Mouse (Mus musculus): ENCODE data around the gene Slit3. TPM values are rescaled to one million over a fixed set of nuclear protein-coding genes. Genes with fewer than 3 reads are reported as not detected.

The Slit3 gene
- polyA plus RNA-seq, 1 experiment from 2014 or later, result 20.4 TPM

DNA sequence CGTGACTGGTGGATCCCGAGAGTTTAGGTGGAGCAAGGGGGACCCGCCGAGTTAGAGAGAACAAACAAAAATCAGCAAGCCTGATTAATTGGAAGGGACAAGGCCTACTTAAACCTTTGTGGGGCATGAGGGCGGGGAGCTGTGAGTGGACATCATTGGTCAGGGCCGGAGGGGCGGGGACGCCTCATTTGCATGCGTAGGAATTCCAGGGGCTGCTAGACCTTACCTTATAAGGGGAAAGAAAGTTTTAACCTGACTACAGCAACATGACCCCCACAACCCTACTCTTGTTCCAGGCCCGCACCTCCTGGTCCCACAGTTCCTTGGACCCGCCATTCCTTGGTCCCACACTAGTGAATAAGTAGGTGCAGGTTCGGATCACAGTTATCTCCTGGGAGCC lies 586.4 kb downstream of the Slit3 start:
- Histone ChIP-seq H3K9me3 (ENCODE audit: control insufficient read depth, low read length) (peaks cover 4% of the 10 kb centered on the region), H3K4me3 (ENCODE audit: low read length) (no peak overlapping the region), H3K4me2 (replicated peaks; ENCODE audit: low read depth, low read length) (no peak overlapping the region), H3K4me1 (ENCODE audit: control insufficient read depth, insufficient read depth, low read length) (no peaks in the 10 kb centered on the region), H3K27me3 (ENCODE audit: control insufficient read depth, insufficient read depth, low read length) (no peaks in the 10 kb centered on the region), H3K36me3 (ENCODE audit: control insufficient read depth, insufficient read depth, low read length) (peaks cover 9% of the 10 kb centered on the region; the same call in 1 of the 2 replicates), H3K27ac (ENCODE audit: low read depth, low read length) (no peak overlapping the region), H3K9ac (ENCODE audit: low read depth, low read length) (no peak overlapping the region)
- 96% methylated on average over 12 of the region's 12 CpGs for WGBS
- ATAC-seq (ENCODE audit: low FRiP score, low TSS enrichment), result no peak

DNA sequence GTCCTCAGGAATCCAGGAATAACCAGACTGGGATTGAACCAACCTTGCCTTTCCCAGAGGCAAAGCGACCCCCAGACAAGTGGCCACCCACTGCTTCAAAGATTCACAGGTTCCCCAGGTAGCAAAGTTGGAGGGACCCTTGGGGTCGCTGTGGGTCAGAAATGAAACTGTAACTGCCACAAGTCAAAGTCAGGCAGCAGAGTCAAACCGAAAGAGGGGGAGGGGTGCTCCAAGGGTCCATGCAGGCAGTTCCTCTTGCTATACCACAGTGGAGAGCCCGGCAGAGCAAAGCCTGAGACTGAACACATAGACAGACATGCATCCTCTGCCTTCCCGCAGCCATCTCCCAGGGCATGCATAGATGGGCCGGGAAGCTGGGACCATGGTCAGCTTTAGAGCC lies 590.3 kb downstream of the Slit3 start:
- Histone ChIP-seq H3K27ac (ENCODE audit: low read depth, low read length) (no peak overlapping the region), H3K4me2 (replicated peaks; ENCODE audit: low read depth, low read length) (no peak overlapping the region), H3K4me1 (ENCODE audit: control insufficient read depth, insufficient read depth, low read length) (no peaks in the 10 kb centered on the region), H3K4me3 (ENCODE audit: low read length) (no peak overlapping the region), H3K36me3 (ENCODE audit: control insufficient read depth, insufficient read depth, low read length) (peaks cover 3% of the 10 kb centered on the region; the same call in 1 of the 2 replicates), H3K27me3 (ENCODE audit: control insufficient read depth, insufficient read depth, low read length) (no peaks in the 10 kb centered on the region), H3K9ac (ENCODE audit: low read depth, low read length) (no peak overlapping the region), H3K9me3 (ENCODE audit: control insufficient read depth, low read length) (no peaks in the 10 kb centered on the region)
- 88% methylated on average over 6 of the region's 6 CpGs for WGBS
- no peak for ATAC-seq (ENCODE audit: low FRiP score, low TSS enrichment)

- 76% methylated on average over 1 of the region's 1 CpGs for WGBS
- no peaks in the 10 kb centered on the region for H3K9me3 ChIP-seq (ENCODE audit: control insufficient read depth, low read length)
- no peaks in the 10 kb centered on the region for H3K4me1 ChIP-seq (ENCODE audit: control insufficient read depth, insufficient read depth, low read length)
- H3K27ac ChIP-seq (ENCODE audit: low read depth, low read length), result no peak overlapping the region
- no peak overlapping the region for H3K9ac ChIP-seq (ENCODE audit: low read depth, low read length)
- no peak for ATAC-seq (ENCODE audit: low FRiP score, low TSS enrichment)
- no peaks in the 10 kb centered on the region for H3K27me3 ChIP-seq (ENCODE audit: control insufficient read depth, insufficient read depth, low read length)
- H3K36me3 ChIP-seq (ENCODE audit: control insufficient read depth, insufficient read depth, low read length), result no peaks in the 10 kb centered on the region
- H3K4me3 ChIP-seq (ENCODE audit: low read length), result no peak overlapping the region
- no peak overlapping the region for H3K4me2 ChIP-seq (replicated peaks; ENCODE audit: low read depth, low read length)
Measured at GRCm38 (mm10) chr11:35718881-35719280, 597.9 kb downstream of the Slit3 start.

GRCm38 (mm10) chr11:35723876-35724275 lies 602.9 kb downstream of the Slit3 start:
- 76% methylated on average over 5 of the region's 5 CpGs for WGBS
- Histone ChIP-seq H3K36me3 (ENCODE audit: control insufficient read depth, insufficient read depth, low read length) (no peaks in the 10 kb centered on the region), H3K4me3 (ENCODE audit: low read length) (no peak overlapping the region)

DNA sequence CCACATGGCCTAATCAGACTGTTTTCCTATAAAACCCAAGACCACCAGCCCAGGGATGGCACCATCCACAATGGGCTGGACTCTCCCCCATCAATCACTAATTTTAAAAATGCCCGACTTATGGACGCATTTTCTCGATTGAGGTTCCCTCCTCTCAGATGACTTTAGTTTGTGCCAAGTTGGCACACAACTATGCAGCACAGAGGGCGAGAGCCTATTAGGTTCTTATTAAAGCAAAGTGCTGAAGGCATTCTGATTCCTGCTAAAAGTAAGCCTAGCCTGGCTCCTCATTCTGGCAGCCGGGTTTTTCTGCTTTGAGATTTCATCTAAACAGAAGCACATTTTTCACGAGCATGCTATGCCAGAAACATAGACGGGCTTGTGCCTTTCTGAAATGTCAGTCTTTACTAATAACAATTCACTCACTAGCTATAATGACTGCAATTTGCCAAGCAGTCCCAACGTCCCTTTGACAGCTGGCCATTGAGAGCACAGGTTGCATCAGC lies 605.4 kb downstream of the Slit3 start:
- Histone ChIP-seq H3K4me2 (replicated peaks; ENCODE audit: low read depth, low read length) (no peak overlapping the region), H3K27ac (ENCODE audit: low read depth, low read length) (no peak overlapping the region), H3K9me3 (ENCODE audit: control insufficient read depth, low read length) (no peaks in the 10 kb centered on the region), H3K27me3 (ENCODE audit: control insufficient read depth, insufficient read depth, low read length) (no peaks in the 10 kb centered on the region), H3K9ac (ENCODE audit: low read depth, low read length) (no peak overlapping the region), H3K4me3 (ENCODE audit: low read length) (no peak overlapping the region), H3K36me3 (ENCODE audit: control insufficient read depth, insufficient read depth, low read length) (no peaks in the 10 kb centered on the region), H3K4me1 (ENCODE audit: control insufficient read depth, insufficient read depth, low read length) (no peaks in the 10 kb centered on the region)
- WGBS, result 85% methylated on average over 8 of the region's 8 CpGs
- no peak for ATAC-seq (ENCODE audit: low FRiP score, low TSS enrichment)

More at GRCm38 (mm10) chr11:35723876-35724275, 602.9 kb downstream of the Slit3 start:
- Histone ChIP-seq H3K4me2 (replicated peaks; ENCODE audit: low read depth, low read length) (no peak overlapping the region), H3K9ac (ENCODE audit: low read depth, low read length) (no peak overlapping the region), H3K27me3 (ENCODE audit: control insufficient read depth, insufficient read depth, low read length) (no peaks in the 10 kb centered on the region), H3K4me1 (ENCODE audit: control insufficient read depth, insufficient read depth, low read length) (no peaks in the 10 kb centered on the region), H3K9me3 (ENCODE audit: control insufficient read depth, low read length) (no peaks in the 10 kb centered on the region), H3K27ac (ENCODE audit: low read depth, low read length) (no peak overlapping the region)
- no peak for ATAC-seq (ENCODE audit: low FRiP score, low TSS enrichment)

DNA sequence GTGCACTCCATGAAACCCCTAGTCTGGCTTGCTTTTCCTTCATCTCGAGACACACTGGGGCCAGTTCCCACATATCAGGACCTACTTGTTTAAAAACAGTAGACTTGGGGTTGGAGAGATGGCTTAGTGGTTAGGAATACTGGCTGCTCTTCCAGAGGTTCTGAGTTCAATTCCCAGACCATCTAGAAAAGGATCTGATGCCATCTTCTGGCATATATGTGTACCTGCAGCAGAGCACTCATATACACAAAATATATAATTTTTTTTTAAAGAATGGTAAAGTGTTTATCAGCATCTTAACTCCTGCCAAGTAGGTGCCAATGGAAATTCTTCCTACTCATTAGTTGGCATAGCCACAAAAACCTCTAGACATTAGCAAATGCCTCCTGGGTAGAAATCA lies 607.2 kb downstream of the Slit3 start:
- Histone ChIP-seq H3K27me3 (ENCODE audit: control insufficient read depth, insufficient read depth, low read length) (no peaks in the 10 kb centered on the region), H3K4me2 (replicated peaks; ENCODE audit: low read depth, low read length) (no peak overlapping the region), H3K27ac (ENCODE audit: low read depth, low read length) (no peak overlapping the region), H3K36me3 (ENCODE audit: control insufficient read depth, insufficient read depth, low read length) (no peaks in the 10 kb centered on the region), H3K9ac (ENCODE audit: low read depth, low read length) (no peak overlapping the region), H3K4me3 (ENCODE audit: low read length) (no peak overlapping the region), H3K4me1 (ENCODE audit: control insufficient read depth, insufficient read depth, low read length) (no peaks in the 10 kb centered on the region), H3K9me3 (ENCODE audit: control insufficient read depth, low read length) (no peaks in the 10 kb centered on the region)
- no peak for ATAC-seq (ENCODE audit: low FRiP score, low TSS enrichment)
- WGBS, result 95% methylated on average over 1 of the region's 1 CpGs

DNA sequence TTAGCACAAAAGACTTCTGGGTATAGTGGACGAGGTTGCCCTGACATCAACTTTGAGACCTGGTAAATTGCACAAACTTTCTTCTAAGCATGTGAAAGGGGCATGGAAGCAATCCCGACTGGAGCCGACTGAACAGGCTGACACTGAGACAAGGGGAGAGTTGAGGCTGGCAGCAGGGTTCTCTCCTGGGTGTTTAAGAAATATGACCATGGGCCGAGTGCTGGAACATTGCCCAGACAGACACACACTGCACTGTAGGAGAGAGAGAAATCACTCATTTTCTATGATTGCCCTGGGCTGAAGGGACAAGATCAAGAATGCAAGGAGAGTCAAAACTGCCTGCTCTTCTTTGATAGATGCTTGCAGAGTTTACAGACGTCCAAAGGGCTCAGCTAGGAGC lies 608.2 kb downstream of the Slit3 start:
- no peaks in the 10 kb centered on the region for H3K27me3 ChIP-seq (ENCODE audit: control insufficient read depth, insufficient read depth, low read length)
- H3K9me3 ChIP-seq (ENCODE audit: control insufficient read depth, low read length), result no peaks in the 10 kb centered on the region
- H3K4me3 ChIP-seq (ENCODE audit: low read length), result no peak overlapping the region
- H3K9ac ChIP-seq (ENCODE audit: low read depth, low read length), result no peak overlapping the region
- no peaks in the 10 kb centered on the region for H3K36me3 ChIP-seq (ENCODE audit: control insufficient read depth, insufficient read depth, low read length)
- H3K4me2 ChIP-seq (replicated peaks; ENCODE audit: low read depth, low read length), result no peak overlapping the region
- 50% methylated on average over 5 of the region's 5 CpGs for WGBS
- no peak overlapping the region for H3K27ac ChIP-seq (ENCODE audit: low read depth, low read length)
- ATAC-seq (ENCODE audit: low FRiP score, low TSS enrichment), result no peak
- no peaks in the 10 kb centered on the region for H3K4me1 ChIP-seq (ENCODE audit: control insufficient read depth, insufficient read depth, low read length)

DNA sequence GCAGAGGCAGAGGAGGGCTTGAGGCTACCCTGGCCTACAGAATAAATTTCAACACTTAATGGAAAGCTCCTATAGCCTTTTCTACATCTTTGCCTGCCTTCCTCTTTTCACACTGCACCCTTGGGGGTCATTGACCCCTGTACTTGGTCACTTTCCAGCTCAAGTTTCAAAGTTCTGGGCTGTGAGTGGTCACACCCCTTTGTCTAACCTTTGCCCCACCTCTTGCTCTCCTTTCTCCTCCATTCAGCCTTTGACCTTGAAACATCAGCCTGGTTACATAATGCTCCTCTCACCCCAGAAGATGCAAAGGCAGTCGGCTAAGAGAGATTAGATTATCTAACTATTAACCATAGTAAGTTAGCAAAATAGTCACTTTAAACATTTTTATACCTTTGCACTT lies 611.3 kb downstream of the Slit3 start:
- no peaks in the 10 kb centered on the region for H3K36me3 ChIP-seq (ENCODE audit: control insufficient read depth, insufficient read depth, low read length)
- no peak for ATAC-seq (ENCODE audit: low FRiP score, low TSS enrichment)
- WGBS, result 59% methylated on average over 1 of the region's 1 CpGs
- no peak overlapping the region for H3K4me2 ChIP-seq (replicated peaks; ENCODE audit: low read depth, low read length)
- no peaks in the 10 kb centered on the region for H3K27me3 ChIP-seq (ENCODE audit: control insufficient read depth, insufficient read depth, low read length)
- no peaks in the 10 kb centered on the region for H3K9me3 ChIP-seq (ENCODE audit: control insufficient read depth, low read length)
- H3K27ac ChIP-seq (ENCODE audit: low read depth, low read length), result no peak overlapping the region
- no peak overlapping the region for H3K4me3 ChIP-seq (ENCODE audit: low read length)
- no peaks in the 10 kb centered on the region for H3K4me1 ChIP-seq (ENCODE audit: control insufficient read depth, insufficient read depth, low read length)
- no peak overlapping the region for H3K9ac ChIP-seq (ENCODE audit: low read depth, low read length)

DNA sequence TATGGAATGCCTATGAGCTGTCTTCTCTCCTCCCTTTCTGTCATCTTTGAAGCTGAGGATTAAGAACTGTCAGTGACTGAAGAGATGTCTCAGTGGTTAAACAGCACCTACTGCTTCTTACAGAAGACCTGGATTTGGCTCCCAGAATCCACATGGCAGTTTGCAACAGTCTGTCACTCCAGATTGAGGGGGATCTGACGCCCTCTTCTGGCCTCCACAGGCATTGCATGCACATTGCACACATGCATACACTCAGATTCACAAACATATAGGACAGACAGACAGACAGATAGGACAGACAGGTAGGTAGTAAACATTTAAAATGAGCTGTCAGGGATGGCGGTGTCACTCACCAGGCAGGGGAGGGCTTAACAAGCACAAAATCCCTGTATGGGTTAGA lies 615.8 kb downstream of the Slit3 start:
- WGBS, result 66% methylated on average over 2 of the region's 2 CpGs
- H3K4me1 ChIP-seq (ENCODE audit: control insufficient read depth, insufficient read depth, low read length), result no peaks in the 10 kb centered on the region

More for the DNA sequence above, 615.8 kb downstream of the Slit3 start:
- H3K4me3 ChIP-seq (ENCODE audit: low read length), result no peak overlapping the region
- ATAC-seq (ENCODE audit: low FRiP score, low TSS enrichment), result no peak
- no peaks in the 10 kb centered on the region for H3K36me3 ChIP-seq (ENCODE audit: control insufficient read depth, insufficient read depth, low read length)
- no peaks in the 10 kb centered on the region for H3K9me3 ChIP-seq (ENCODE audit: control insufficient read depth, low read length)
- H3K9ac ChIP-seq (ENCODE audit: low read depth, low read length), result no peak overlapping the region
- H3K27ac ChIP-seq (ENCODE audit: low read depth, low read length), result no peak overlapping the region
- no peaks in the 10 kb centered on the region for H3K27me3 ChIP-seq (ENCODE audit: control insufficient read depth, insufficient read depth, low read length)
- no peak overlapping the region for H3K4me2 ChIP-seq (replicated peaks; ENCODE audit: low read depth, low read length)
